Mouse (Mus musculus): ENCODE data around the gene Gm1604a. TPM values are rescaled to one million over a fixed set of nuclear protein-coding genes. Genes with fewer than 3 reads are reported as not detected.

Gm1604a gene
- polyA plus RNA-seq (2017; shearing (Covaris generic)) = not detected

DNA sequence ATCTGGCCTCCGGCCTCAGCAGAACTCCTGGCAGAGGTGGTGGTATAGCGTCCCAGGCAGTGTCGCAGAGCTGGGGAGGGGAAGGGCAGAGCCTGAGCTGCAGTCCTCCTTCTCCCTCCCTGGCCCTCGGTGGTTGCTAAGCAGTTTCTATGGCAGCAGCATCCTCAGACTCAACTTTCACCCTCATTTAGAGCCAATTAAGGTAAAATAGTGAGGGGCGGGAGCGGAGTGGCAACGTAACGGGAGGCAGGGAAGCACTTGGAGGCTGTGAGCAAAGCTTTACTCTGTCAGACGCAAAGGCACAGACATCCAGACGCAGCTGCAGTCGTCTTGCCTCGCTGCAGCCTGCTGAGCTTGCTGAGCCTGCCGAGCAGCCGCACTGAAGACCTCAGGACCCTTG is at the start of gene Gm1604a:
Gm1604a (plus strand) TSS at position 312 of the 400 bp plus-strand sequence.

DNA sequence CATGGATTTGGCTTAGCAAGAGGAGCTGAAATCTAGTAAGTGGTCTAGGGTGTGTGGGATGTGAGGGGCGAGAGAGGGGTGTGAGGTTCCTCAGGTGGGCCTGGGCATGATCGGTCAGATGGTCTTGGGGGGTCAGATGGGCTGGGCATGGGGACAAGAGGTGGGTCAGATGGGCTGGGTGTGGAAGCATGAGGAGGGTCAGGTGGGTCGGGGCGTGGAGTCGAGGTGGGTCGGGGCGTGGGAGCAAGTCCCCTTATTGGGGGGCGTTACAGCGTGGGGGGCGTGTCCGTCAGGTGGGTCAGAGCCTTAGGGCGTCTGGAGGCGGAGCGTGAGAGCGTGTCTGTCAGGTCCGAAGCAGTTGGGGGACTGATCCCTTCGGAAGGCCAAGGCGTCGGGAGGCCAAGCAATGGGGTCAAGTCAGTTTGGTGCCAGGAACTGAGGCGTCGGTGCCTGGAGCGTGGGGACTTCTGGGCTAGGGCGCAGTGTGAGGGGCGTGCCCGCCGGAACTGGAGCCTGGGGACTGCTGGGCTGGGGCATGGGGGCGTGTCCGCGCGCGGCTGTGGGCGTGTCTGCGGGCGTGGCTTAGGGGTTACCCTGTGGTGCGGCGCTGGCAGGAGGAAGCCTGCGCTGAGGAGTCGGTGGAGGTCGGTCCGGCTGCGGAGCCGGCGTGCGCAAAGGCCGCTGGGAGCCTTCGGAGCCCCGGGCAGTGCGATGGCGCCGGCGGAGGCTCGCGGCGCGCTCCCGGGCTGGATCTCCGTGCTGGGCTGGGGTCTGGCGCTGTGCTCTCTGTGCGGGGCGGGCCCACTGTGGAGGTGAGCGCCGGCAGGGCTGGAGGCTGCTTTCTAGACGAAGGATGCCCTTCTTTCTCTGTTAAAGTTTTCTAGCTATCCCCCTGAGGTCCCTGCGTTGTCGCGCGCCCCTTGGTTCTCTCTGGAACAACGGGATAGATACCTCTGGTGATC is 46.8 kb upstream of the Gm1604a start, which contains the start of gene Gm49721:
Gm49721 (plus strand) TSS at position 618 of the 962 bp plus-strand sequence.

Other genes with a start within 250 kb of the Gm1604a start
- 641 TPM for gene Ezr, start 242.8 kb upstream of the Gm1604a start, polyA plus RNA-seq (2017; shearing (Covaris generic))
- gene Rsph3b, start 76.9 kb upstream of the Gm1604a start, polyA plus RNA-seq (2017; shearing (Covaris generic)) = 9.2 TPM
- 40.9 TPM for gene Tagap1, start 64.4 kb upstream of the Gm1604a start, polyA plus RNA-seq (2017; shearing (Covaris generic))
- 698 TPM for gene Rnaset2b, start 54.9 kb upstream of the Gm1604a start, polyA plus RNA-seq (2017; shearing (Covaris generic))
- 1.4 TPM for gene Gm49721, start 46.7 kb upstream of the Gm1604a start, polyA plus RNA-seq (2017; shearing (Covaris generic))
- 9.1 TPM for gene Rps6ka2, start 144.5 kb downstream of the Gm1604a start, polyA plus RNA-seq (2017; shearing (Covaris generic))

Measured in naive thymus-derived CD4-positive, alpha-beta T cell, adult 5 months (primary cell).